Mouse (Mus musculus) urinary bladder, postnatal 14 days (tissue): ENCODE results near the gene Megf11.
"Not testable (repeated sequence)": the region's sequence is repeated elsewhere in the genome, so short reads cannot be mapped to it uniquely, and the experiment has no call there.

ENCODE experiments used
- DNase-seq: peaks from one replicate; pipeline ENCODE4 v3.0.0; 2021; ENCODE audit warnings: low spot score

The Megf11 gene

DNA sequence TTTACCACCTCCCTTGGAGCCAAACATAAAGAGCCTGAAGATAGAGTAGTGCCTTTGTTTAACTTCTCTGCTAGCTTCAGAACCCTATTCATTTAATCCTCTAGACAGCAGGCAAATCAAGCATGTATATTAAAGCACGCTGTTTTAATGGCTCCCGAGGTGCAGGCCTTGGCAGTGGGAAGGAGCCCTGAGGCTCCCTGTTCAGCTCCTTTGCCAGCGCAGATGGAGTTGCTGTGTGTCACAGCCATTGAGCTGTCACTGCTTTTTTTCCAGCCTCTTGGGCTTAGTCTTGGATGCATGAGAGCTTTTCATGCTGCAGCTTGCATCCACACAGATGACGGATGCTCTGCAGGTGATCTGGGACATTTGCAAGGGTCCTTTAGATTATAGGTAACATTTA, 81.1 kb downstream of the Megf11 start:
- DNase-seq: no peak

DNA sequence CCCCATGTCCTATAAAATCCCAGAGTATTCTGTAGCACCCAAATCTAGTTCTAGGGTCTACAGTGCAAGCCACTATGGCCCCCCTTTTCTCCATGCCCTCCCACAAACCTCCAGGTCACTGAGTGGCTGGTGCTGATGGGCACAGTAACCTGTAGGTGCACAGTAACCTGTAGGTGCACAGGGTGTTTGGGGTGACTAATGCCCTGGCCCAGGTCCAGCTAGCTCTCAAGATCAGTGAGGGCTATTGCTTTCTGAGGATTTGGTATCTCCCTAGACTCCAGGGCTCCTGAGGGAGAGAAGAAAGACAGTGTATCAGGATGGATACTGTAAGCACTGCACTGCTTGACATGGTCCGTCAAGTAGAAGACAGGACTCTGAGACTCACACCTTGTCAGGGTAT, 85.4 kb downstream of the Megf11 start:
- DNase-seq: no peak

DNA sequence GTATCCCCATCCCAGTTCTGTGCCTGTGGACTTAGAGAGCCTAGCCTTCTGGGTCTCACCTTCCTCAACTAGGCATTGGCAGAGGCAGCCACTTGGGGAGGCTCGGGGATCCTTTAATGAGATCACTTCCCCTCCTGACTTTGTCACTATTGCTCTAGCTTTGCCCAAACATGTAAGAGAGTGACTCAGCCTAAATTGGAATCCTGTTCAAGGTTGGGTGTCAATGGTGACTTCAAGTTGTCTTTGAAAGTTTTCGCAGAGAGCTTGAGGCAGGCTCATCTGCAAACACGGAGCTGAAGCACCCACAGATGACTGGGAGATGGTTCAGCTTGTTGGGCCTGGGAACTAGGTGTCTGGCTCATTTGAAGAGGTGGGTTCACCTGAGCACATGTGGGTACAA, 85.9 kb downstream of the Megf11 start:
- DNase-seq: no peak

DNA sequence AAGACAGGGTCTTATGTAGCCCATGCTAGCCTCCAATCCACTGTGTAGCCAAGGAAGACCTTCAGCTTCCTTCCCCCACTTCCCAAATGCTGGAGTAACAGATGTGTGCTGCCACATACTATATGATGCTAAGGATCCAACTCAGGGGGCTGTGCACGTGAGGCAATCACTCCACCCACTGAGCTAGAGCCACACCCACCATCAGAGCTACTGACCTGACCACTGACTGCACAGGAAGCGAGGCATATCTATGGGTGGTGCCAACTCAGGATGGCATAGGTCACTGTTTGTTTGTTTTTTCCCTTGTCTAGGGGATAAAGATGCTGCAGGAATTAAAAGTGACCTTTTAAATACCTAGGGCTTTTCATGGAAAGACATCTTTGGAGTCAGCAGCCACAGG, 86.7 kb downstream of the Megf11 start:
- no peak for DNase-seq

DNA sequence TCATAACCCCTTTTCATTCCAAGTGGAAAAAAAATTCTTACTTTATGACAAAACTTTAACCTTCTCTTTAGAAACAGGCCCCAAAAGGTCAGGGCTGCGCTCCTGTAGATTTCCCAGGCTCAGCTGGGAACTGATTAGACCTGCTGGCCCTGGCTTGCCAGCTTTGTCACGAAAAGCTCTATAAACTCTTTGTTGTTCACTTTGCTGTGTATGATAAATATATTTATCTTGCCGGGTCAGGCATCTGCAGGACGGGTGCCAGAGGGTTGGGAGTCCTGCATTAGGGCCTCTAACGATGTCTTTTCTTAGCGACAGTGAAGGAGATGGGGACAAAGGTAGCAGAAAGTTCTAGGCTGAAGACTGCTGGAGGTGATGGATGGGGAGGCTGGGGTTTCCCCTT, 87.3 kb downstream of the Megf11 start:
- DNase-seq: no peak

DNA sequence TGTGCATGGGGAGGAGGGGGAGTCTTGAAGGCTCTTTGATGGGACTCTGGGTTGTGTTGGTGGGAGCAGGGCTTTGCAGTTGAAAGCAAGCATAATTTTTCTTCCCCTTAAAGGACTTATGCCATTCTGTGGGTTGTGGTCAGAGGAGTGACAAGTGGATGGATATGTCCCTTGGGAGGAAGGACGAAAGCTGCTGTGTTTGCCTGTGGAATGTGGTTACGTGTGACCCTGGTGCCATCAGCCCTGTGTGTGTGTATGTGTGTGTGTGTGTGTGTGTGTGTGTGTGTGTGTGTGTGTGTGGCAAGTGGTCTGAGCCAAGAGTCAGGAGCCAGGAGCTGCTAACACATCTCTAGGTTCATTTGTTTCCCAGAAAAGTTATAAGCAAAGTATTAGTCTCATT, 87.7 kb downstream of the Megf11 start:
- DNase-seq: no peak

GRCm38 (mm10) chr9:64473695-64474094, 88.3 kb downstream of the Megf11 start:
- DNase-seq: no peak

DNA sequence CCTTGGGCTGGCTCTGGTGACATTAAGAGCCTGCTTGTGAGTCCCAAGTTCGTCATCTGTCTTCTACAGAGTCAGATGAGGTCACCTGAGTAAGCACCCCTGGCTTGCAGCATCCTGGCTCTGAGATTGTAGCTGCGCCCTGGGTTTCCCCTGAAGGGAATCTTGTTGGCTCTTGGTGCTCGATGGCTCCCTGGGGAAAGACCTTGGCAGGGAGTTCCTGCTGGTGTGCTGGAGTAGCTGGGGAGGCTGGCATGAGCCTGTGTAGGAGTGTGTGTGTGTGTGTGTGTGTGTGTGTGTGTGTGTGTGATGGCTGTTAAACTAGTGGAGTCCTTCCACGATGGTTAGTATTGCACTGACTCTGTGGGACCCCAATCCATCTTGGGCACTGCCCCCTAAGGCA, 88.7 kb downstream of the Megf11 start:
- no peak for DNase-seq

DNA sequence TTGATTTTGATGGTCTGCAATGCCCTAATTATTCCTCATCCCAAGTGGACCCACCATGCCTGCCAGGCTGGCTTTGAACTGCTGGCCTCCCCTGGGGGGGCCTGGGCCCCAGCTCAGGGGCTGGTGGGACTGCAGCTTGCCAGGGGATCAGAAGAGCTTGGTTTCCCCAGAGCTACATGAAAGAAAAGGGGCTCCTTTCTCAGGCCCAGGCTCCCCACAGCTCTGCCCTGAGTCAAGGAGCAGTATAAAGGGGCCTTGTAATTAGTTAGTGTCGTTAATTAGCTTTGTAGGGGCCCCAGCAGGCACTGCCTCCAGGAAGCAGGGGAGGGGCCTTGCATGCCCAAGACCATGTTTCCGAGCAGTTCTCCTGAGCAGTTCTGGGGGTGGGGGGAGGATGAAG, 90.5 kb downstream of the Megf11 start:
- no peak for DNase-seq

DNA sequence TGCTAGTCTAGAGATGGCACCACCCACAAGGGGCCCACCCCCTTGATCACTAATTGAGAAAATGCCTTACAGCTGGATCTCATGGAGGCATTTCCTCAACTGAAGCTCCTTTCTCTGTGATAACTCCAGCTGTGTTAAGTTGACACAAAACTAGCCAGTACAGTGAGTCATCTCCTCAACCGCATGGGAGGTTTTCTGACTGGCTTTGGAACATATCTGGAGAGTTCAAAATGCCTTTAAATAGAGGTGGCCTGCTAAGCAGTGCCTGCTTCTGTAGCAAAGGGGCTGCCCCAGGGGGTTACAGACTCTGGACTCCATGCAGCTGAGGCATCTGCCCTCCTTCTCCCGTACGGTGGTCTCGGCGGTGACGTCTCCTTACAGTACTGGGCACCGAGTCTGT, 92.0 kb downstream of the Megf11 start:
- DNase-seq: not testable (repeated sequence)

DNA sequence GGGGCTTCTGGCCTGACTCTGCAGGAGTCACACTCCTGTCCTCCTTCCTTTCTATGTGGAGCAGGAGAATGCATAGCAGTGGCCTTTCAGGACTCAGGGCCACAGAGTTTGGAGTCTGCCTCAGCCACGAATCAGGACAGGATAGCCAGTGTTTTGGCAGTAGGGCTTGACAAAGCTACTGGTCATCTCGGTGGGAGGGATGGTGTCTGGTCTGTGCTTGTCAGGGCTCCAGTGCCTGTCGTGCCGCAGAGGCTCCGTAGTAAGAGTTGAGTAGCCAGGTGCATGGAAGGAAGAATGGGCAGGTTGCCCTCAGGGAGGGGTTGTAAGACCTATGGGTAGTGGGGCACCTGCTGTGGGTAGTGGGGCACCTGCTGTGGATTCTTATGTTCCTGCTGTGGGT, 96.7 kb downstream of the Megf11 start:
- no peak for DNase-seq

DNA sequence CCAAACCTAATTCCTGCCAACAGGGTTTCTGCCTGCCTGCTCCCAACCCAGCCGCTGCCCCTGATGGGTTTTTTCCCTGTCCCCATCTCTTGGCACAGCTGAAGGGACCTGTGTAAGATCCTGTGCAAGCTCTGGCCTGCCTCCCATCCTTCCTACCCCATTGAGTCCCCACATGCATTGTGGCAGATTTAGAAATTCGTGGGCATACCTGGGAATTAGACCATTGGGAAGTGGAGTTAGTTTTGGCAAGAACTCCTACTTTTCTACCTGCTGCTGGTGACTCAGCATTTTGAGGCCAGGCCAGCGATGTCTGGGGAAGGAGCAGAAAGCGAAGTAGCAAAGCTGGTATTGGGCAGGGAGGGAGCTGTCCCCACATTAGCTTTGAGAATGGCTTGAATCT, 102.0 kb downstream of the Megf11 start:
- DNase-seq: no peak

- no peak for DNase-seq
Measured at GRCm38 (mm10) chr9:64494647-64495046, 109.2 kb downstream of the Megf11 start.

- no peak for DNase-seq
Measured at GRCm38 (mm10) chr9:64498929-64499328, 113.5 kb downstream of the Megf11 start.

DNA sequence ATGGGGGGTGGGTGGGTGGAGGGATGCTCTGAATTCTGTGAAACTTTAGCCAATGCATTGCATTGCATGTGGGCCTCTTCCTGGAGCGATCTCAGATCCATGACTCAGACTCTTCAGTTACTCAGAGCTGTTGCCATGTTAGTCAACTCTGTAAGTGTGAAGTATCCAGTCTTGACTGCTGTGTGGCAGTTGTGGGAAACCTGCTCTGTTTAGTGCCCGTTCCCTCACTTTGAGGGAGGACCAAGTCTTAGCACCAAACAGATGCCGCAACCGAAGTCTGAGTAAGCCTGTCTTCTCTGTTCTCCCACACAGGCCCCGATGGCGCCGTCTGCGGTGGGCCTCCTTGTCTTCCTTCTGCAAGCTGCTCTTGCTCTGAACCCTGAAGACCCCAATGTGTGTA, 115.8 kb downstream of the Megf11 start:
- DNase-seq: no peak

GRCm38 (mm10) chr9:64503996-64504395, 118.6 kb downstream of the Megf11 start:
- DNase-seq: no peak

- DNase-seq: no peak
Measured at GRCm38 (mm10) chr9:64504456-64504855, 119.0 kb downstream of the Megf11 start.

DNA sequence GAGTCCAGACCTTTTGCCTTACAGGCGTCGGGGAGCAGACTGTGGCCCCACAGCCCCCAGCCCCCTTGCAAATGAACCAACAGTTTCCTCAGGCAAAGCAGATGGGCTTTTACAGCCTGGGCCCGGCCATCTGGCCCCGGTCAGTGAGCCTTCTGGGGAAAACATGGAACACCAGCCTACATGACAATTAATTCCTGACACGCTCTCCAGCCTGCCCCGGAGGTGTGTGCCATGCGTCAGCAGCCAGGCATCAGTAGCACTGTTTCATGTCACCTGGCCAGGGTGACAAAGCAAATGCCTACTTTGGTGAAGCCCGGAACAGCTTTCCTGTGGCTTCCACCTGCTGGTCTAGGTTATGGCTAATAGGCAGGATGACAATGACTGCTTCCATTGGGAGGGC, 119.5 kb downstream of the Megf11 start:
- no peak for DNase-seq

GRCm38 (mm10) chr9:64506440-64507206, 121.2 kb downstream of the Megf11 start:
- DNase-seq: no peak

DNA sequence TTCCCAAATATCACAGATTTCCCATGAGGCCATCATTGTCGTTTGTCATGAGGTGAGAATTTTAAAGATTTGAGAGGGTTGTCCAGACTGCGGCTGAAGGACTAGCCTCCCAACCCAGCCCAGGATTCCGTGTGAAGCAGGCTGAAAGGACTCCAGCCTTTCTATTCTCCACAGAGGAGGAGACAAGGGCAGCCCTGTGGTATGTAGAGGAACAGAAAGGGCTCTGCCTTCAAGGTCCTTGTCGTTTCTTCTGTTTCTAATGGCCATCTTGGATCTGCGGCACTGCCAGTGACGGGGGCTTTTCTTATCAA, 121.7 kb downstream of the Megf11 start:
- no peak for DNase-seq

DNA sequence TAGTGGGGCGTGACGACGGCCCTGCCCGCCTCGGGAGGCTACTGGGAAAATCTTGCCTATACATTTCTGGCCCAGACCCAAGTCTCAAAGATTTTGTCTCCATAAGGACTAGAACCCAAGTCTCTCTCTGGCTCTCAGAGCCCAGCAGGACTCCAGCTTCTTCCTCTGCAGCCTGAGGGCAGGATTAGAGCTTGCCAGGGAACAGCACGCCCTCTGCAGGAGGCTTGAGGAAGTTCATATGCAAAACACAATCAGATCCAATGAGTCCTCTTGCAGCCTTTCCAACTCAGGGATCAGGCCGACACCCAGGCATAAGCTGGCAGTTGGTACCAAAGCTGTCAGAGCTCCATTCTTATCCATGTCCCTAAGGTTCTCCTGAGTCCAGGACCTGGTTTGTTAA, 122.6 kb downstream of the Megf11 start:
- DNase-seq: no peak

DNA sequence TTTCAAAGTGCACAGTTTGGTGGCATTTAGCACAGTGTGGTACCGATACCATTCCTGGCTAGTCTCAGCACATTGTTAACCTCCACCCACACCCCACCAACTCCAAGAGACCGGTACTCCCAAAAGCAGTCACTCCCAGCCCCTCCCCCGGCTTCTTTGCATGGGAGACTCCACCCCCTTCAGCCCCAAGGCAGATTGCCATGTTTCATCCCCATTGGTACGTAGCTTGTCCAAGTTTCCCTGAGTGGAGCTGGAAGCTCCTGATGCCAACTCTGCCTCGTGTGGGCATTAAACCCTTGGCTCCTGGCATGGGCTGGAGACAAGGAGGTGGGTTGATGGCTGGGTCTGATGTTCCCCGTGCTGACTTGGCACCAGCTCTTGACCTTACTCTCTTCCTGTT, 129.4 kb downstream of the Megf11 start:
- DNase-seq: no peak

GRCm38 (mm10) chr9:64519921-64520746, 134.7 kb downstream of the Megf11 start:
- DNase-seq: no peak
